Mouse (Mus musculus) c-Kit-positive CD71-negative TER-119-negative erythroid progenitor cells, embryonic 14.5 days (primary cell): ENCODE data around the gene Tmem126a.
A peak's percentile ranks its signal among the peaks of the same experiment; 100 is the strongest.

Experiments used
- DNase-seq: peaks from one replicate; pipeline ENCODE4 v3.0.0-alpha.2; 2013; ENCODE audit warnings: low read depth

Tmem126a gene

DNA sequence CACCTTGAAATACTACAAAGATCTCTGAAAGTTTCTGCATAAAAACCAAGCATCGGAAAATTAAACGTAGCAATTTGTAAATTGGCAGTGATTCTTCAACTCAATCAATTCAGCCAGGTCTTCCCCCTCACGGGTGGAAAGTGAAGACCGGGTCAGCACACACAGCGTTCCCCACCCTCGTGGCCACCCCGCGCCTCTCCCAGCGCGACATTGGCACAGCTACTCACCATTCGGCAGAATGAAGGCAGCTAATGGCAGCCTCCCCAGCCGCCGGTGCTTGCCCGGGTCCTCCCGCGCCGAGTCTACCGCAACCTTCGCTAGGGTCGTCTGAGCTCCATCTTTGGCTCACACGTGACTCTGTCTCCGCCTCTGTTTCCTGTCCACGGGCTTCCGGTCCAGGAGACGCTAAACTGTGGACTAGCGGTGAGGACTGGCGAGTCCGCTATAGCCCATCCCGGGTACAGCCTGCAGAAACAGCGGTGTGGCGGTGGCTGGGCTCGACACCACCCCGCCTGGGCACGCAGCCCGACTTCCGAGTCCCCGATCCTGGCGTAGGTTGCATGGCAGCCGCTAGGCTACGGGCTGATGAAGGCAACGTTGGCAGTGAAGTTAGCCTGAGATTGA lies at the start of gene Tmem126a:
Gene Tmem126a (minus strand): TSS at position 385 of the 624 bp plus-strand sequence.
- peak; percentile 81 for DNase-seq

DNA sequence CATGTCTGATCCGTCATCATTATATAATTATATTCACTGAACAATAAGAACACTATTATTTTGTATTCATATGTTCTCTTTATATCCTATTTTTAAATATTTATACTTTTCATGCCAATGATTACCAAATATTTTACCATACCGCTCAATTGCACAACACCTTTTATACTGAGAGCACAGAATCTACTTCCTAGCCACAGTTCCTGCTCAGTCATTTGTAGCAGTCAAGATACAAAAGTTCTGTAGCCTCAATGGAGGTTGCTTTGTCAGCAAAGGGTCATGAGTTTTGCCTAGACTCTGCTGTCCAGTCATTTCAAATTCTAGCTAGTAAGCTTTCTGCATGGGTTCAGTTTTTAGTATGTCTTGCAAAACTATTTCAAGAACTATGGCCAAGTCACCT lies 25.6 kb upstream of the Tmem126a start:
- DNase-seq: no peak

DNA sequence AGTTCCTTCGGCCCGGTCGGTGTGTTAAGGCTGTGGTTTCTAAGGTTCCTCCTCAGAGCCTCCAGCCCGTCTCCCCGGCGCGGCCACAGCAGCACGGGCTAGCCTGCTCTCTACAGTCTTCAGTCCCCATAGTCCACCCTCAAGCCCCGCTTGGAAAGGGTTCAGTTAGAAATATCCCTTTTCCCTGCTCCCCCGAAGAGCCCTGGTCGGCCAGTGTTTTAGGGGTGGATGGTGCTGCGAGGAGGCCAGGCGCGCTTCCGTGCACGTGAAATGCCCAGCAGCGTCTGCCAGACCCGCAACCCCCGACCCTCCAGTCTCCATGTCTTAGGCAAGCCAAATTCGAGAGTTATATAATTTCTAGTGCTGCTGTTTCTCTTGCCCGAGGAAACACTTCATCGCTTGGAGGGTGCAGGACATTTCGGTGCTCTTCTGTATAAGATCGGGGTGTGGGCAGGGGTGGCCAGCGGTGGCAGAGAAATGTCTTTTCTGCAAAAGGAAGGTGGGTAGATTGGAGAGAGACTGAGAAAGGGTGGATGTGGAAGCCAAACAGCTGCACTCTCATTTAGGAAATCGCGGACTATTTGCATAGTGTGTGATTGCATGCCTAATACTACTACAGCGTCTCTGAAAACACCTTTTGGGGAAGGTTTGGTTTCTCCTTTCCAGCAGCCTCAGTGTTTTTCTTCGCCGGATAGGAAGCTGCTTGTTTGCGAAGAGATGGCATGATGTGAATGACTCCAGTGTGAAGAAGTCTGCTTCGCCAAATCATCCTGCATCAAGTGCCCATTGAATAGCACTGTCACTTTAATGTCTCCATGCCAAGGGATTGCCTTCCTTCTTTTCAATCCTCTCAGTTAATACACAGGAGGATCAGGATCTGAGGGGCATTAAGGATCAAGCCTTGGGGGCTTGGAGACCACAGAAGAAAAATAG lies 19.6 kb upstream of the Tmem126a start, which contains the start of gene Dlg2:
Gene Dlg2 (plus strand): TSS at position 360 of the 933 bp plus-strand sequence.
- DNase-seq: no peak

DNA sequence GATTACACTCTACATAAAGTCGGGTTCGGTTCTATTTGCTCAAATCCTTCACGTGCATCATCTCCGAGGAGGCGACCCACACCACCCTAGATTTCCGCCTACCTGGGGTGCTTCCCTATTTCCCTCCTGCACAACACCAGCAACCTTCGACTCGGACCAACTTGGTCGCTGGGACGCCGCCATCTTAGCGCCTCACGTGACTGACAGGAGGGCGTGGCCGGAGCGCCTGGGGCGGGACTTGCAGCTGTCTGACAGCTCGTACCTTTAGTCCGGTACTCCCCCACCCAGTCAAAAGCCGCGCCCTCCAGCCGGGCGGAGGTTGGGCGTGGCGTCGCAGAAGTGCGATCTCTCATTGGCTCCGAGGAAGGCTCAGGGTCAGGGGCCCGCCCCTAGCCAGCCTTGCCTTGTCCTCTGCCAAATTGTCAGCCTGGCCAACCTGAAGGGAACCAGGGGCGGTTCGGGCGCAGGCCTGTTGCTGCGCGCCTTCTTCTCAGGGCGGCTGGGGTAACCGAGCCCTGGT lies 18.8 kb upstream of the Tmem126a start, which contains the start of gene Tmem126b:
Gene Tmem126b (minus strand): TSS at position 209 of the 520 bp plus-strand sequence.
- DNase-seq: peak; percentile 97

DNA sequence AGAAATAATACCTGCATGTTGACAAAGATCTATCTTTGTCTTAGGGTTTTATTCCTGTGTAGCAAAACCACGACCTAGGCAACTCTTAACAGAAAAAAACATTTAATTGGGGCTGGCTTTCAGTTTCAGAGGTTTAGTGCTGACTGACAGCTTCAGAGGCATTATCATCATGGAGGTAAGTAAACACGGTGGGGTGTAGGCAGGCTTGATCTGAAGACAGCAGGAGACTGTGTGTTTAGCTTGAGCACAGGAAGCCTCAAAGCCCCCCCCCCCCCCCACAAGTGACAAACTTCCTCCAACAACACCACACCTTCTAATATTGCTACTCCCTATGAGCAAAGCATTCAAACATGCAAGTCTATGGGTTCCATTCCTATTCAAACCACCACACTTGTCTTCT lies 16.5 kb upstream of the Tmem126a start:
- DNase-seq: no peak

DNA sequence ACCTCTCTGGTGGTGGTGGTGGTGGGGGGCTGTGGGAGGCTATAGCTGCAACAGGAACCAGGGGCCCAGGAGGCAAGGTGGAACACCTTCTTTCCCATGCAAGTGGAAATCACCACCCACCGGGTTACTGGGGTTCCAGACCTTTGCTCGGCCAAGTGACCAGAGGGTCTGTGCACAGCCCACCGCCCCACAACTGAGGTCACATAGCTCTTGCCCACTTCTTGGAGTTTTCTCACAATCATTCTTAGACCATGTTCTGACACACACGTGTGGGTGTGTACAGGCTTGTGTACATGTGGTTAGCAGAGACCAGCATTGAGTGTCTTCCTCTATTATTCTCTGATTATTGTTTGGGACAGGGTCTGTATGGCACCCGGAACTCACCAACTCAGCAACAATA lies 4.4 kb upstream of the Tmem126a start:
- no peak for DNase-seq

DNA sequence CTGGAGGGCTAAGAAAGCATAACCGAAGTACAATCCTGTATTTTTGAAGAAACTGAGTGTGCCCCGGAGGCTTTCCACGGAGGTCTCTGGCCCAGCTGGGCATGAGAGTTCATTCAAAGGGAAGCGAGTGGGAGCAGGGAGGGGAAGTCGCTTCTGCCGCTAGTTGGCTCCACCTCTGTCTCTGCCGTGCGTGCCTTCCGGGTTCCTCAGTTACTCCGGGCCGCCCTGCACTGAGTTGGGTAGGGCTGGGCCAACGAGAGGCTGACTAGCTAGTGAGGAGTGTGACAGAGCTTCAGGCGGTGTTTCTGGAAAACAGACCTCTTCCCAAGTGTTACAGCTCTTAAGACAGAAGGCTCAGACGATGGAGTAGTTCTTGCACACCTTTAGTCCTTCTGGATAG lies 3.9 kb upstream of the Tmem126a start:
- DNase-seq: no peak

DNA sequence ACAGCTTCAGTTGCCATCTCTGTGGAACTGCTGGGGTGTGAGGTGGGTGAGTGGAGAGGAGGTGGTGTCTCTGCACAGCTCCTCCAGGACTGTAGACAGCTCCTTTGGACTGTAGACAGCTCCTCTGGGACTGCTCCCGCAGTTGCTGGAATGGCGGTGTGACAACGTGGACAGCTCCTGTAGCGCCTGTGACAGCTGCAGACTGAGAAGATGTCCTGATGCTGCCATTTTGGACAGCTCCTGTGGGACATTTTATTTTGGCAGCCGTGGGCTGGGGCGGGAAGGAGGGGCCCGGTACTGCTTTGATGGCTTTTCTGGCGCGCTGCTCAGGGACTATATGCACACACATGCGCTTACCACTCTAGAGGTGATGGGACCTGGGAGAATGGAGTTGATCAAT lies 3.3 kb upstream of the Tmem126a start:
- DNase-seq: no peak

DNA sequence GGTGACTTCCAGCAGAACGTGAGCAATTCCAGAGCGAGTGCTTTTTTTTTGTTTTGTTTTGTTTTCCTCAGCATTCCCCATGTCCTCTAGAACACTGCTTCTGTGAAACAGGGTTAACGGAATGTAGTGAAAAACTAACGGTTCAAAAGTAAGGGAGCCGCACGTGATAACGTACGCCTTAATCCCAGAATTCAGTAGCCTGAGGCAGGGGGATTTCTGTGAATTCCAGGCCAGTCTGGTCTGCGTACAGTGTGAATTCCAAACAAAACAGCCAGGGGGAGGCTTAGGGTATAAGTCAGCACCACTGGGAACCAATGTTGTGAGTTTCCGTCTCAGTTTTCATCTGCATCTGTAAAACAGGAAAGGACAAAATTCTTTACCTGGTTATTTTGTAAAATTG lies 488 bp upstream of the Tmem126a start:
- DNase-seq: no peak

DNA sequence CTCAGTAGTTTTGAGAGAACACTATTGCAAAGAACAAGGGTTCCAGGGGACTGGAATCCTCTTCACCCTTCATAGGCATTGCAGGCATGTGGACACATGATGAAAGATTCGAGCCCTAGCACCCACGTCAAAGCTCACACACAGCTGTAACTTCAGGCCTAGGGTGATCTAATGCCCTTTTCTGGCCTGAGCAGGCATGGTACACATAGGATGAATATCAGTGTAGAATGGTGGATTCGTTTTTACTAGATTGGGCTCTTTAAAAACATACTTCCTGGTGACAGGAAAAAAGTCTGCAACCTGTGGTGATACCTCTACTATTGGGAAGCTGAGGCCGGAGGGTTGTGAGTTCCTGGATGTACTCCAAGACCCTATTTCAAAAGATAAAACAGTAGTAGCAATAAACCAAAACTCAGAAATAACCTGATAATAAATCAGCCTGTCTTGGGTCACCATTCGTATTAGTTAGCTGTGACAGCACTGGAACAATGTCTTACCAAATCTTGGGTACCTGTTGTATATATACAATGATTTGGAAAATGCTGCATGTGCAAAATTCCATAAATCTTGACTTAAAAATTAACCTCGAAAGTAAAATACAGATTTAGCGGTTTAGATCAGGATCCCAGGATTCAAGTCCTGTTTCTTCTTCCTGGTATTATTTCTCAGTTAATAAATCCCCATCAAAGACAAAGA lies 732 bp downstream of the Tmem126a start:
- DNase-seq: no peak

DNA sequence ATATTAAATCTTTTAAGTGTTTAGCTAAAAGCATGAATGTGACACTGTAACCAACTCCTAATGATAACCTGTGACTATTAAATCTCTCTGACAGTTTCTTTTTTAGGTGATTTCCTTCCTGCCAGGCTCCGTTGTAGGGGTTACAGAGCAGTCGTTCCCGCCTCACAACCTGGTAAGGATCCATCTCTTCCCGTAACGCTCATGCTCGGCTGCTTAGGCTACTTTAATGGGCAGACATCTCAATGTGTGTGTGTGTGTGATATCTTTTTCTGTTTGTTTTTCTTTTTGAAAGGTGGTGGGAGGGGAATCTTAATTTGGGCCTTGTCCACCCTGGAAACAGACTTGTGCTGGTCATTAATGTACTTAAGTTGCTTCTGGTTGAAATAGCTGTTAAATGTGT lies 12.8 kb downstream of the Tmem126a start:
- no peak for DNase-seq

DNA sequence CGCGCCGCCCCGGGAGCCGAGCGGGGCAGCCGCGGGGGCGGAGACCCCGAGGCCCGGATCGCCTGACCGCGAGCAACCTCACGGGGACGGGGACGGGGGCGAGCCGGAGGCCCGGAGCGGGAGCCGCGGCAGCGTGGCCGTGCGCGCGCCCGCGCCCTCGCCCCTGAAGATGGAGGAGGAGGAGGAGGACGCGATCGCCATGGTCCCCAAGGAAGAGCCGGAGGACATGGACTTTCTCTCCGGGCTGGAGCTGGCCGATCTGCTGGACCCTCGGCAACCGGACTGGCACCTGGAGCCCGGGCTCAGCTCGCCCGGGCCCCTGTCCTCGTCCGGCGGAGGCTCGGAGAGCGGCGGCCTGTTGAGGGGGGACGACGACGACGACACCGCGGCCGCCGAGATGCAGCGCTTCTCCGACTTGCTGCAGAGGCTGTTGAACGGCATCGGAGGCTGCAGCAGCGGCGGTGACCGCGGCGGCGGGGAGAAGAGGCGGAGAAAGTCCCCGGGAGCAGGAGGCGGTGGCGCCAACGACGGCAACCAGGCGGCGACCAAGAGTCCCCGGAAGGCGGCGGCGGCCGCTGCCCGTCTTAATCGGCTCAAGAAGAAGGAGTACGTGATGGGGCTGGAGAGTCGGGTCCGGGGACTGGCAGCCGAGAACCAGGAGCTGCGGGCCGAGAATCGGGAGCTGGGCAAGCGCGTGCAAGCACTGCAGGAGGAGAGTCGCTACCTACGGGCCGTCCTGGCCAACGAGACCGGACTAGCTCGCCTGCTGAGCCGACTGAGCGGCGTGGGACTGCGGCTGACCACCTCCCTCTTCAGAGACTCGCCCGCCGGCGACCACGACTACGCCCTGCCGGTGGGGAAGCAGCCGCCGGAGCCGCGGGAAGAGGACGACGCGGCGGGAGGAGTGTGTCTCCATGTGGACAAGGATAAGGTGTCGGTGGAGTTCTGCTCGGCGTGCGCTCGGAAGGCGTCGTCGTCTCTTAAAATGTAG lies 13.6 kb downstream of the Tmem126a start:
- DNase-seq: no peak

DNA sequence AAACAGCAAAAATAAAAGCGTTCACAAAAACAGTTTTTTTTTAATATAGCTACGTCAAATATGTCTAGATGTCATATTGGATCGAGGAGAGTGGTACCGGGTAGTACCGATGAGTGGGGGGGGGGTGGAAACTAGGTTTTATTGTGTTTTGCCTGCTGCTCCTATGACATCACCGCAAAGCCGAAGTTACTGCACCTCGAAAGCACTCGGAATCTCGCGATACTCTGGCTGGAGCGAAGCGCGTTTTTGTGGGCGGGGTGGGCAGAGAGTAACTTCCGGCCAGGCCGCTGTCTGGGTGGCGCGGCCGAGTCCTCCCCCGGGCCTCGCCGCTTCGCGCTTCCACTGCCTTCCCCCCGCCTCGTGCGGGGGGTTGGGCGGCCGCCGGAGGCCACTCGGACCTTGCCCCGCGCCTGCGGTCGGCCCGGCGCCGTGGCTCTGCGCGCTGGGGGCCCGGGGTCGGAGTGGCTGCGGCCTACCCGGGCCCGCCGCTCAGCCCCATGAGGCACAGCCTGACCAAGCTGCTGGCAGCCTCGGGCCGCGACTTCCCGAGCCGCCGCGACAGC lies 14.4 kb downstream of the Tmem126a start, which contains the start of gene Crebzf:
Gene Crebzf (plus strand): TSS at position 212 of the 563 bp plus-strand sequence.
- peak; percentile 95 for DNase-seq

DNA sequence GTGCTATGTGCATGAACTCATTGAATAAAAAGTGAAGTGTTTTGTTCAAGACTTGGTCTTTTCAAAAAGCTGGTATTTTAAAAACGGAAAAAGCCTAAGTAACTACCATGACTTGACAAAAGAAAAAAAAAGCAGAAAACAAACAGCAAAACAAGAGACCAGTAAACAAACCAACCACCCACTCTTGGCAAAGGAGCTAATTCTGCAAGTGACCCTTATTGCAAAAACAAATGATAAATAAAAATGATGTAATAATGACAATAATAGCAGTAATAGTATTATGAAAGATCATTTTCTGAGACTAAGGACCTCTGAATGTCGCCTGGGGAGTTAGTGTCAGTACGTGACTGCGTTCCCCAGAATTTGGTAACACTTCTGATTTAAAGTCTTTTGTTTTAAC lies 15.0 kb downstream of the Tmem126a start:
- no peak for DNase-seq

DNA sequence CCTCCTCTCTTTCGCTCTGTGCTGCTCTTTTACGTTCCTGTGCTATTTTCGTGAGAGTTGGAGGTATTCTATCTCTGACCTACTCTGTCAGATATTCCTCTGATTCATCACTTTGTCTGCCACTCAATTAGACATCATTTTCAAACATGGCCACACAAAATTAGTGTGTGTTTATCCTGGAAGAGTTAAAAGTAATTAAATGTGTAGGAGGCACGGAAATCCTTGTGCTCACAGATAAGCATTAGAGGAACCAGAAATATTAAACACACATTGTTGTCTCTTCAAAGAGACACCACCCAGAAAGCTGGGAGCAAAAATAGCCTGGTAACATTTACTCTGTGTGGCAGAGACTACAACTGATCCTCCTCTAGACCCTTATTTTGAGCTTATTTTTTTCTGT lies 17.0 kb downstream of the Tmem126a start:
- DNase-seq: no peak

DNA sequence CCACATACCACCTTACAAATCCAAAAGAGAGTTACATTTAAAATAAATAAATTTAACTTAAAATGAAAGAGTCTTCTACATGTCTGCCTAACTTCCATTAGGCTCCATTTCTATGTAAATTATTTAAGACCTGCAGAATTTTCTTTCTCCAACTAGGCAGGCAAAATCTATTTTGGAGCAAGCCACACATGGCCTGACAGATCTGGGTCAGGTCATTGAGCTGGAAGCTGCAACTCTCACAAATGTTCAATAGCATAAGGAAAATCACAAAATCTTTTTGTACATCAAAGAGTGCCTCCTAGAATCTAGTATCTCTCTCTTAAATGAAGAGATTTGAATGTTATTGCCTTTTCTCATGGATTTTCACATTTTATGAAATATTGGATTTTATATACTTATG lies 24.8 kb downstream of the Tmem126a start:
- no peak for DNase-seq

DNA sequence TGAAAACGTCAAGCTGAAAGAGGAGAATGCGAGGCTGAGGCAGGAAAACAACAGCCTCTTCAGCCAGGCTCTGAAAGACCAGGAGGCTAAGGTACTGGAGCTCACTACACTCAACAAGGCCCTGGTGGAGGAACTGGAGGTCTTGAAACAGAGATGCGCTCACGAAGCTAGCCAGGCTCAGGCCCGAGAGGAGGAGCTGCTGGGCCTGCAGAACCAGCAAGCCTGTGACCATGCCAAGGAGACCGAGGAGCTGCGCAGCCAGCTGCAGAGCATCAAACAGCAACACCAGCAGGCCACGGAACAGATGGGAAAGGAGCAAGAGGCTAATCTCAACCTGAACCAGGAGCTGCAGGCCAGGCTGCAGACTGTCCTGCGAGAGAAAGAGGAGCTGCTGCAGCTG lies 30.0 kb downstream of the Tmem126a start:
- no peak for DNase-seq

DNA sequence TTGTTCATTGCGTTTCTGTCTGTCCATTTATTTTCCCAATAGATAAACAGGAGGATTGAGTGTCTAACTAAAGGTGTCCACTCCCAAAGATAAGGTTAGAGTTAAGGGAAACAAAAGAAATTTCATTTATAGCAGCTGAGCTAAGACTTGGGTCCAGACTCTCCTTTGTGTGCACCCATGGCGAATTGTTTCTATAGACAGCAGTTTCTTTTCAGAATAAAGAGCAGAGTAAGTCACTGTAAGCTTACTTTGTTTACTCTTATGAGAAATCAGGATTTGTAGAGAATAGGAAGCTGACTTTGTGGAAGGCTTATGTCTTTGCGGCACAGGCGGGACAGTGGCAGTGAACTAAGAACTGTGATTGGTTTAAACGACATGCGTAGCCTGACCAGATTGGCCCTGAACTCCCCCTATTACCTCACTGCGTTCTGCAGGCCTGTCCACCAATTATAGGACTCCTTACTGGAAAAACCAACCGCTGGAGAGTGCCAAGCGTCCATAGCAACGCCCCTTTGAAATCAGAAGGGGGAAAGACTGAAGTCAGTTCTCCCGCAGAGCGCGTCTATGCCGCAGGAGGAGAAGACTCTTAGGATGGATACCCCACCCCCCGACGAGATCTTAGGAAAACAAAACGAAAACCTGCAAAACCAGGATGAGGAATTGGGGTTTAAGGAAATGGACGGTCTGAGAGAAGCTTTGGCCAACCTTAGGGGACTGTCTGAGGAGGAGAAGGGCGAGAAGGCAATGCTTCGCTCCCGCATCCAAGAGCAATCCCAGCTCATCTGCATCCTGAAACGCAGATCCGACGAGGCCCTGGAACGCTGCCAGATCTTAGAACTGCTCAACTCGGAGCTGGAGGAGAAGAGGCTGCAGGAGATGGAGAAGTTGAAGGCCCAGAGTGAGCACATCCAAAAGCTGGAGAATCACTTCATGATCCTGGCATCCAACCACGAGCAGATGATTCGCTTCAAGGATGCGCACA lies 30.7 kb downstream of the Tmem126a start, which contains the start of gene Ccdc89:
Gene Ccdc89 (plus strand): TSS at position 558 of the 982 bp plus-strand sequence.
- peak; percentile 49 for DNase-seq

DNA sequence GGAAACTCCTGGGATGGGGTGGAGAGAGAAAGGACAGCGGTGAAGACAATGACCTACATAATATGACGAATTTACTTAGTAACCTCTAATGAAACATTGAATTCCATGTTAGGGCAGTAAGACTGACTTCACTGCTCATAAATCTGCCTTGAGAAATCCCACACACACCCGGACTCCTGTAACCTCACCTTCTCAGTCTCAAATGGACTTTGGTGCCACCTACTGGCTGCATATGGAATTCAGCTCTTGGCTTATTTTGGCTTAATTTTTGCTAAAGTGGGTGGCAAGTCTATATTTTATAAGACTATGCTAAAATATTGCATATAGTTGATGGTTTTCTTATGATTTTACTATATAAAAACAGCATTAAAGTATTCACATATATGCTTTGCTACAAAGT lies 47.1 kb downstream of the Tmem126a start:
- DNase-seq: peak; percentile 61
